ENCODE assay signal across 12 mouse cellular contexts in the genomic region with DNA sequence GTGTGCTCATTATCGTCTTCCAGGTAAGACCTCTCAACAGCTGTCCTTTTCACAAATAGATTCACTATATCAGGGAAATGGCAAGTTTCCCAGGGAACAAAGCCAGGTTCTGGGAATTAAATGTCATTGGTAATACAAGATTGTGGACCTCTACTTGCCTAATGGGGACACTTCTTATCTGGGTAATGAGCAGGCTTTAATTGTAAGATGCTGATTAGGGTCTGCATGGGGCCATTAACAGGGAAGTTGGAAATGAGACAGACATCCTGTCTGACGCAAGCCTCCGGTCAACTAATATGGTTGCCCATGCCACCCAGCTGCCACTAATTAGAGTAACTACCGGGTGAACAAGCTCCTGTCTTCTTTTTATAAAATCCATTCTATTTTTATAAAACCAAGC. TPM values are rescaled to one million over a fixed set of nuclear protein-coding genes. Genes with fewer than 3 reads are reported as not detected.
DNase-seq lines count a peak whose midpoint lies in the region; ATAC-seq and TF ChIP-seq lines count a peak whose summit lies in the region.
"Had no signal": no experiment of that assay in that cellular context is flagged by ENCODE, and none has a peak within 500 bp of the region (broad histone marks: within the 10 kb centered on the region; RNA-seq: fewer than 3 reads in every experiment).

No protein-coding gene starts in this region.

- intact Hi-C loops in heart, postnatal 10 days (cut with DNase I), result loop anchor here (10.0 kb wide), 1 partner anchor 372 kb away; no protein-coding TSS in a partner anchor

- TF ChIP-seq POLR2A in MEL (IDR thresholded peaks at IDR 0.05; ENCODE audit: control insufficient read depth in 1 of 2, insufficient read depth in 1 of 2, low read depth in 1 of 2, low read length in 2 of 2, poor library complexity in 1 of 2), result no peak
- no peak for TF ChIP-seq POLR2A in bone marrow macrophage, adult 2 months (IDR thresholded peaks at IDR 0.05; ENCODE audit: borderline replicate concordance, low read depth, low read length)

- H3K4me1 ChIP-seq in heart, embryonic 15.5 days (replicated peaks), result peaks cover 18% of the 10 kb centered on the region
- H3K4me1 ChIP-seq in MEL (ENCODE audit: control insufficient read depth in 1 of 2, insufficient read depth in 2 of 2, low read length in 2 of 2), result peaks cover 18 to 31% of the 10 kb centered on the region in 2 experiments
- H3K4me1 ChIP-seq in bone marrow macrophage, adult 2 months (ENCODE audit: control insufficient read depth, insufficient read depth, low read length), result peaks cover 15% of the 10 kb centered on the region
- H3K4me1 ChIP-seq in liver, embryonic 13.5 days (replicated peaks), result peaks cover 72% of the 10 kb centered on the region
- peaks cover 16% of the 10 kb centered on the region for H3K4me1 ChIP-seq in forebrain, embryonic 13.5 days
- H3K4me1 ChIP-seq: limb, embryonic 15.5 days had no signal

- H3K9me3 ChIP-seq in heart, embryonic 15.5 days (replicated peaks), result no peaks in the 10 kb centered on the region
- no peaks in the 10 kb centered on the region for H3K9me3 ChIP-seq in MEL (replicated peaks; ENCODE audit: insufficient read depth, low read length)
- no peaks in the 10 kb centered on the region for H3K9me3 ChIP-seq in liver, embryonic 13.5 days (replicated peaks)
- H3K9me3 ChIP-seq in forebrain, embryonic 13.5 days (replicated peaks), result no peaks in the 10 kb centered on the region
- H3K9me3 ChIP-seq: limb, embryonic 15.5 days; midbrain, embryonic 10.5 days had no signal

- no peak overlapping the region for H3K9ac ChIP-seq in heart, embryonic 15.5 days
- H3K9ac ChIP-seq in MEL (ENCODE audit: control insufficient read depth, low read depth, low read length, poor library complexity, severe bottlenecking), result peak overlapping the region; percentile 41; the same call in 1 of the 2 replicates
- H3K9ac ChIP-seq in liver, embryonic 13.5 days, result peak overlapping the region; percentile 75
- H3K9ac ChIP-seq in forebrain, embryonic 13.5 days, result no peak overlapping the region
- H3K9ac ChIP-seq: limb, embryonic 15.5 days had no signal

- no peak overlapping the region for H3K4me2 ChIP-seq in heart, embryonic 15.5 days
- peak overlapping the region; percentile 89 for H3K4me2 ChIP-seq in liver, embryonic 13.5 days
- no peak overlapping the region for H3K4me2 ChIP-seq in forebrain, embryonic 13.5 days
- H3K4me2 ChIP-seq: limb, embryonic 15.5 days had no signal

- DNase-seq in heart, postnatal 10 days, result no peak
- peak; percentile 37 for DNase-seq in MEL (ENCODE audit: low read depth, low spot score)
- DNase-seq in liver, embryonic 13.5 days, result no peak
- DNase-seq in layer of hippocampus, adult 9-10 months (ENCODE audit: low spot score), result no peak
- DNase-seq: cerebellum, adult 11 months; layer of hippocampus, postnatal 36 days; spleen, adult 18-20 months had no signal

- no peak overlapping the region for H3K4me3 ChIP-seq in heart, embryonic 15.5 days
- no peak overlapping the region for H3K4me3 ChIP-seq in MEL (ENCODE audit: control insufficient read depth in 1 of 2, insufficient read depth in 1 of 2, low read depth in 2 of 2, low read length in 2 of 2)
- no peak overlapping the region for H3K4me3 ChIP-seq in bone marrow macrophage, adult 2 months (ENCODE audit: insufficient read depth, low read length)
- H3K4me3 ChIP-seq in liver, embryonic 13.5 days (replicated peaks), result peak overlapping the region; percentile 89
- H3K4me3 ChIP-seq in forebrain, embryonic 13.5 days, result no peak overlapping the region
- H3K4me3 ChIP-seq: limb, embryonic 15.5 days; midbrain, embryonic 10.5 days had no signal

- no peaks in the 10 kb centered on the region for H3K27me3 ChIP-seq in heart, embryonic 15.5 days
- H3K27me3 ChIP-seq in MEL (ENCODE audit: control insufficient read depth in 1 of 2, insufficient read depth in 2 of 2, low read length in 2 of 2), result no peaks in the 10 kb centered on the region
- no peaks in the 10 kb centered on the region for H3K27me3 ChIP-seq in liver, embryonic 13.5 days
- H3K27me3 ChIP-seq in forebrain, embryonic 13.5 days, result 0 out of 2 replicates have a peak, but pooled peaks cover 4% of the 10 kb centered on the region
- H3K27me3 ChIP-seq: limb, embryonic 15.5 days had no signal

- H3K79me2 ChIP-seq in MEL (ENCODE audit: control insufficient read depth, insufficient read depth, low read length, poor library complexity), result no peaks in the 10 kb centered on the region

- no peak for TF ChIP-seq CTCF in MEL (IDR thresholded peaks at IDR 0.05 in 2 of 3, conservative IDR thresholded peaks at IDR 0.05 in 1 of 3; ENCODE audit: control insufficient read depth in 1 of 3, insufficient read depth in 1 of 3, low read depth in 2 of 3, low read length in 3 of 3, poor library complexity in 1 of 3, severe bottlenecking in 1 of 3)
- no peak for TF ChIP-seq CTCF in bone marrow macrophage, adult 2 months (IDR thresholded peaks at IDR 0.05; ENCODE audit: low read depth, low read length)

- TF ChIP-seq EP300 in MEL (IDR thresholded peaks at IDR 0.05; ENCODE audit: low read depth in 1 of 2, low read length in 2 of 2), result peak; percentile 59 to 79

- H3K36me3 ChIP-seq in heart, embryonic 15.5 days, result no peaks in the 10 kb centered on the region
- H3K36me3 ChIP-seq in MEL (ENCODE audit: control insufficient read depth in 1 of 2, insufficient read depth in 2 of 2, low read length in 2 of 2), result peaks cover 0 to 28% of the 10 kb centered on the region in 2 experiments; a peak in 2 of 4 replicates
- H3K36me3 ChIP-seq in liver, embryonic 13.5 days, result no peaks in the 10 kb centered on the region
- H3K36me3 ChIP-seq in forebrain, embryonic 13.5 days (ENCODE audit: poor library complexity, severe bottlenecking), result no peaks in the 10 kb centered on the region
- H3K36me3 ChIP-seq: limb, embryonic 15.5 days; midbrain, embryonic 10.5 days had no signal

- no peak for ATAC-seq in heart, embryonic 15.5 days (replicated peaks; ENCODE audit: insufficient number of reproducible peaks, insufficient read depth, low FRiP score, low read depth)
- ATAC-seq in liver, embryonic 13.5 days (ENCODE audit: low read depth), result no peak
- ATAC-seq in forebrain, embryonic 13.5 days, result no peak

- no peak for TF ChIP-seq RAD21 in MEL (IDR thresholded peaks at IDR 0.05; ENCODE audit: low read depth, low read length)

- H3K27ac ChIP-seq in heart, embryonic 15.5 days, result peak overlapping the region; percentile 74
- H3K27ac ChIP-seq in MEL (ENCODE audit: control insufficient read depth, low read depth, low read length), result peak overlapping the region; percentile 39; the same call in 1 of the 2 replicates
- H3K27ac ChIP-seq in bone marrow macrophage, adult 2 months (ENCODE audit: insufficient read depth, low read depth, low read length), result peak overlapping the region; percentile 22
- H3K27ac ChIP-seq in liver, embryonic 13.5 days, result peak overlapping the region; percentile 99
- no peak overlapping the region for H3K27ac ChIP-seq in forebrain, embryonic 13.5 days
- H3K27ac ChIP-seq: limb, embryonic 15.5 days; midbrain, embryonic 10.5 days had no signal

- 57% methylated on average over 4 of the region's 4 CpGs for WGBS in heart, embryonic 15.5 days
- WGBS in liver, embryonic 13.5 days (ENCODE audit: insufficient replicate concordance), result 26% methylated on average over 4 of the region's 4 CpGs
- WGBS in forebrain, embryonic 13.5 days, result 42% methylated on average over 4 of the region's 4 CpGs

TF ChIP-seq in MEL, 35 proteins besides CTCF, POLR2A, EP300 and RAD21:
- TF ChIP-seq ETS1 (IDR thresholded peaks at IDR 0.05; ENCODE audit: low read depth, low read length) (peak; percentile 59), GATA1 (IDR thresholded peaks at IDR 0.05; ENCODE audit: low read depth, low read length) (peak; percentile 74), GABPA (IDR thresholded peaks at IDR 0.05; ENCODE audit: low read depth, low read length) (no peak), E2F4 (IDR thresholded peaks at IDR 0.05; ENCODE audit: borderline replicate concordance, low read depth, low read length) (no peak), TAL1 (IDR thresholded peaks at IDR 0.05; ENCODE audit: low read length) (no peak), MAX (IDR thresholded peaks at IDR 0.05; ENCODE audit: low read length) (no peak), USF2 (IDR thresholded peaks at IDR 0.05; ENCODE audit: borderline replicate concordance in 1 of 2, insufficient read depth in 1 of 2, low read depth in 1 of 2, low read length in 2 of 2) (no peak), ZMIZ1 (IDR thresholded peaks at IDR 0.05; ENCODE audit: low read depth, low read length) (no peak), RCOR1 (IDR thresholded peaks at IDR 0.05; ENCODE audit: low read depth, low read length) (0 out of 2 replicates have a peak, but pooled peaks have one; percentile 9), TCF12 (IDR thresholded peaks at IDR 0.05; ENCODE audit: low read depth, low read length) (peak; percentile 61; the same call in 1 of the 2 replicates)

RNA-seq across cellular contexts. Expression of gene Wipi1, which starts 4.6 kb away (rescaled TPM):
- polyA plus RNA-seq in heart, embryonic 15.5 days (2015; fragmentation: Nextera tagmentation; extraction: Ambion mirVana), result 50.9 and 54.1 TPM in 2 replicates
- 100 to 1,000 TPM; 101 to 112 TPM for total RNA-seq in heart, postnatal 10 days (2021)
- 2.5 and 2.6 TPM in 2 replicates for total RNA-seq in MEL (2012; rRNA removed)
- 1 to 10 TPM in 1 of 2 experiments, not detected in 1; 8.2 TPM for polyA plus RNA-seq in MEL (2012; ENCODE audit: insufficient read depth in 1 of 2, insufficient read length in 2 of 2, low read depth in 1 of 2, low replicate concordance in 2 of 2, missing spikeins in 1 of 2)
- 17.2 and 21.3 TPM in 2 replicates for polyA plus RNA-seq in bone marrow macrophage, adult 2 months (2012; ENCODE audit: insufficient read depth, insufficient read length, missing spikeins)
- 28.3 and 29.1 TPM in 2 replicates for polyA plus RNA-seq in liver, embryonic 13.5 days (2015; fragmentation: Nextera tagmentation; extraction: Ambion mirVana)
- polyA plus RNA-seq in forebrain, embryonic 13.5 days (2015; fragmentation: Nextera tagmentation; extraction: Ambion mirVana), result 8.8 and 10.7 TPM in 2 replicates

RNA-seq across cellular contexts. Expression of gene Prkar1a, which starts 32.9 kb away (rescaled TPM):
- polyA plus RNA-seq in heart, embryonic 15.5 days (2015; fragmentation: Nextera tagmentation; extraction: Ambion mirVana), result 426 and 427 TPM in 2 replicates
- total RNA-seq in heart, postnatal 10 days (2021), result 100 to 1,000 TPM; 550 to 591 TPM
- 69.6 and 70.2 TPM in 2 replicates for total RNA-seq in MEL (2012; rRNA removed)
- polyA plus RNA-seq in MEL (2012; ENCODE audit: insufficient read depth in 1 of 2, insufficient read length in 2 of 2, low read depth in 1 of 2, low replicate concordance in 2 of 2, missing spikeins in 1 of 2), result 100 to 1,000 TPM in 1 of 2 experiments, not detected in 1; 152 TPM
- polyA plus RNA-seq in bone marrow macrophage, adult 2 months (2012; ENCODE audit: insufficient read depth, insufficient read length, missing spikeins), result 164 and 173 TPM in 2 replicates
- polyA plus RNA-seq in liver, embryonic 13.5 days (2015; fragmentation: Nextera tagmentation; extraction: Ambion mirVana), result 126 and 148 TPM in 2 replicates
- 403 and 426 TPM in 2 replicates for polyA plus RNA-seq in forebrain, embryonic 13.5 days (2015; fragmentation: Nextera tagmentation; extraction: Ambion mirVana)

Comparison
In these comparisons a context has a peak if more than half of its experiments do, and no peak if none do; other contexts are left out.
1. H3K9ac ChIP-seq: peak in MEL (single experiment) and liver, embryonic 13.5 days (single experiment); none in heart, embryonic 15.5 days (single experiment) and forebrain, embryonic 13.5 days (single experiment).